Mouse (Mus musculus) v-Abl transformed pro-B cells (cell line): ENCODE measurements at regions not wholly inside any gene's neighbourhood (a gene's known extent, or its start where the extent isn't known, plus 50 kb on each side); places are given as distances from the start of the nearest gene placed in this dataset.

Experiments used
- in situ Hi-C, 2 experiments: fragments of 400-800 bp; cut with MboI; formaldehyde crosslinking; loops; one replicate each; pipeline ENCODE4 v1.15.1; 2025; ENCODE audit not compliant: unreplicated experiment in 2 of 2

DNA sequence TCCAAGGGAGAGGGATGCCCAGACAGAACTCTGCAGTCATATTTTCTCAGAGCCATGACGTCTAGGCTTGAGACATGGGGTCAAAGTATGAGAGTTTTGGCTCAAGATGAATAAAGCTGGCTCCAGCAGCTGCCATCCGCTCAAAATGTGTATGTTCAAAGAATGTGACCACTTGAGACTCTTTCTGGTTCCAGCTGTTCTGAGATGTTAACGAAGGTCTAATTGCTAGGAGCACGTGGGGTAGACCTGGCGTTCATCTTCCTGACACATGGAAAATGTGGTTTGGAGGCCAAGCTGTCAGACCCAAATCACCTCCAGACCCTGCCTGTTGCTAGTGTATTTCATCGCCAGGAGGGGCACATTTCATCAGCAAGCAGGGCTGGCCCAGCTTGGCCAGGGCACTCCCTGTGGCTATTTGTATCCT lies 58.9 kb upstream of the Ankrd1 start:
- in situ Hi-C loops: no loop called here

DNA sequence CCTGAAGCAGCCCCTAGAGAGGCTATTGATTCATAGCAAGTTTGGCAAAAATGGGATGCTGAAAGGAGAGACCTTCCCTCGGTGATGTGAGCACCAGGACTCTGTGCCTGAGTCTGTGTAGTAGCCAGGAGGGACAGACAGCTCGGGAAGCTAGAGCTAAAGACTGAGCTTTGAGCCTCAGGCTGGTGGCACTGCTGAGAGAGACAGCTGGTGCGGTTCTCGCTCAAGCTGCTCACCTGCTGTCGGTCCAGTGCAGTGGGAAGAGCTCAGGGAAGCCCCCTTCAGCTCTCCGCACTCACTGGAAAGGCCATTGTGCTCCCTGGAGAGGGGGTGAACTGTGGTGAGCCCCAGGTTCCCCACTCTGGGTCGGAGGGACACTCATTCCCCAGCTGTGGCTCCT lies 60.4 kb upstream of the Ankrd1 start:
- in situ Hi-C loops: loop anchor here (5.0 kb wide), 2 partner anchors 88 to 262 kb away; no protein-coding TSS in a partner anchor

DNA sequence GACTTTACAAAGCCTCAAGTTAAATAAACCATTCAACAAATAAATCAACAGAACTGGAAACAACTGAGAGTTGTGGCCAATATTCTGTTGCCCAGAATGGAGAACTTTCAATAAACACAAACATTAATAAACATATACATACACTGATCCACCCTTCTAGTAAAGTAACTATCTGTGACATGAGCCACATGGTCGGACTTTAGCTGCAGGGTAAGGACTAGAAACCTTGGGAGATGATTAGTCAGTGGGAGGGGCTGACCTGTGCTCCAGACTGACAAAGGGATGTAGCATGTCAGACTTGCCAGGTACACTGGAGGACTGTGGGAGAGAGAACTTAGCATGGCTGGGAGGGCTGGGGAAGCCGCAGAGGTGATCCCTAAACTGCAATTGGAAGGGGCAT lies 61.6 kb upstream of the Ankrd1 start:
- in situ Hi-C loops: loop anchor here (5.0 kb wide), 2 partner anchors 89 to 261 kb away; no protein-coding TSS in a partner anchor

DNA sequence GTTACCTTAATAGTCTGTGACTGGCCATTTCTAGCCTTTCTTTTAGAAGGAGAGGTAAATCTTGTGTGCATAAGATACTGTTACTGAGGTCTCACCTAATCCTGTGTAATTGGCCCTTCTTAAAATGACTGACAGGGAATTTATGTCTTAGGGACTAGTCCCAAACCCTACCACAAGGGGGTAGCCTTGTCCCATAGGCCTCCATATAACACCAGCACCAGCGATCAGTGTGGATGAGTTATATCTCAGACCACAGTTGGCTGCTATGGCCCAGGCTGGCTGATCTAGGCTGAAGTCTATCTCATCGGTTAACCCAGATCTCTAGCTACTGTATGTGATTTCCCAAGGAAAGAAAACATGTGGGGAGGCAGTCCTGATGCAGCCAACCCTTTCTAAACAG lies 63.2 kb upstream of the Ankrd1 start:
- in situ Hi-C loops: loop anchor here (5.0 kb wide), 2 partner anchors 91 to 259 kb away; no protein-coding TSS in a partner anchor

DNA sequence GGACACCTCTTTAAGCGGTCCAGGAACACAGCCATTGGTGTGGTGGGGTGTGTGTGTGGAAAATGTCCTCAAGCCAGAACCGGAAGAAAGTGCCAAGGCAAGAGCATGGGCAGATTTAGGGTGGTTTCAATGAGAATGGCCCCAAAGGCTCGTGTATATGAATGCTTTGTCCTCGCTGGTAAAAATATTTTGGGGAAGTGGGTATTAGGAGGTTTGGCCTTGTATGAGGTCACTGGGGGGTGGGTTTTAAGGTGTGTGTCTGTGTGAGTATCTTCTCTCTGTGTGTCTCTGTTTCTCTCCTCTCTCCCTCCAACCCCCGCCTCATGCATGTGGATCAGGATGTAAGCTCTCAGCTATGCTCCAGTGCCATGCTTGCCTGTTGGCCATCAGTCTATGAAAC lies 69.8 kb upstream of the Ankrd1 start:
- in situ Hi-C loops: no loop called here

DNA sequence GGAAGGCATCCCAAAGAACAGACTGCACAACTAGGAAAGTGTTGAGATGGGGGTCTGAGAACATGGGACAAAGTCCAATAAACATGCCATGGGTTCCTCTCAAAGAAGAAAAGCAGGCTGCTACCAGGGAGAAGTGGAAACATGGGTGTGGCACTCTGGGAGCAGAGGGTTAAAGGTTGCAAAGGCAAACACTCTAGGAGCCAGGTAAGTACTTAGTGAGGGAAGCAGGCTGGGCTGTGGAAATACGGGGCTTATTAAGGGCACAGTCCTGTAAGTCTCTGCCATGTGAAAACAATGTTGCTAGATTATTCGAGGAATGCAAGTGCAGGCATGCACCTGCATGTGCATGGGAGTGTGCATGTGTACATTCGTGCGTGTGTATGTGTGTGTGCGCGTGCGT lies 71.7 kb upstream of the Ankrd1 start:
- in situ Hi-C loops: no loop called here

DNA sequence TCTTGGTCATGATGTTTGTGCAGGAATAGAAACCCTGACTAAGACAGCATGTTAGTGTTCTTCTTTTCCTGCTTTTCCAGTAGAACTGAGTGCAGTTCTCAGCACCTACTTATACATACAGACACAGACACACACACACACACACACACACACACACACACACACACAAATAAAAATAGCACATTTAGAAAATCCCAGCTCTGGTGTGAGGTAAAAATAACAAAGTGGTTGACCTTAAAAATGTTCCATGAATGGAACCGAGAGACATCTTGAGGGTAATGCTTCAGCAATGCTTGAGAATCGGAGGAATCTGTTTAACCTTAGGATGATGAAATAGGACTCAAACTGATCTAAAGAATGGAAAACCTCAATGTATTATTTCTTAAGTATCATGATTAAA lies 84.4 kb upstream of the Ankrd1 start:
- in situ Hi-C loops: no loop called here

DNA sequence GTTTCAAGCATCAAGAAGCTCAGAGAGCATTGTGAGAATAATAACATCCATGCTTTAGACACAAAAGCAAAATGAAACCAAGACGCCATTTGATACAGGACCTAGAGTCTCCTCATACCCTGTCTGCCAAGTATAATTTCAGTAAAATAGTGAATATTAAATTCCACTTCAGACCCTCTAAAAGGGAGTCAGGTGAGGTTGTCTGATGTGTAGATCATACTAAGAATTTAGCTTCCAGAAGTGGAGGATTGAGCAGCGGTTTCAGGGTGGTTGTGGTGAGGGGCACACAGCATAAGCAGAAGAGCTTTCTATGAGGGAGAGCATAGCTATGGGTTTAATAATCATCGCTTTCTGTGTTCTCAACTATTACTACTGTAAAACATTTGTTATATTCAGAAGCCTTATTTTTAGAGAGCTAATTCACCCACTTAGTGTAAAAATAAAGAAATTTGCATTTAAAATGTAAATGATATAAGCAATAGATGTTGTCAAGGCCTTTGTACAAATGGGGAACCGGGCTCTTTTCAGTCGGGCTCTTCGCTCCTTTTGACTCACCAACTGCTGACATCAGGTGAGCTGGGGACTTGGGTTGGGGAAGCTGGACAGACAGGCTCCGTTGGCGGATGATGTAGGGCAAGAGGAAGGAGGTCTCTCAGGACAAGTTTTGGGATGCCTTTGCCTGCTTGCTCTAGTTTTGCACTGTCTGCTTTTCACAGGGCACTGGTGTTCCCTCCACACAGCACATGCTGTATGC lies 85.2 kb upstream of the Ankrd1 start:
- in situ Hi-C loops: no loop called here

DNA sequence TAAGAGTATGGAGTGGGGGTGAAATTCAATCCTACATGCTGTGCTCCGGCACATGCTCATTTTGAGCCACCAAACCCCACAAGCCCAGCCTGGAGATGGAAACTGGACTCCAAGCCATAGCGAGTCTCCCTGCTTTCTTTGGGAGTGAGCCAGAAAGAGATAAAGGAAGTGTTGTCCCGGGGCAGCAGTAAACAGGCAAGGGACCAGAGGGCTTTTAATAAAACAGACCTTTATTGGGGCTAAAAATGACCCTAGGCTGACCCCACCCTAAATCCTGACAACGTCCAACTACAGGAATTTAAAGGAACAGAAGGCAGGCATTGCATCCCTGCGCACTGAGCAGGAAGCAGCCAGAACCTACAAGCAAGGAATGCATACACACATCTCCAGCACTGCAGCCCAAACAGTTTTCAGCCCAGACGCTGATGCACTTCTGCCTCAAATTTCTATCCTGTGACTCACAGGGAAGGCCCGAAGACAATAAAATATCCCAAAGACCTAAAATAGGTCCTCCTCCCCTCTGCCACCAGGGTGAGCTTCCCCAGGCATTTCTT lies 87.9 kb upstream of the Ankrd1 start:
- in situ Hi-C loops: no loop called here

DNA sequence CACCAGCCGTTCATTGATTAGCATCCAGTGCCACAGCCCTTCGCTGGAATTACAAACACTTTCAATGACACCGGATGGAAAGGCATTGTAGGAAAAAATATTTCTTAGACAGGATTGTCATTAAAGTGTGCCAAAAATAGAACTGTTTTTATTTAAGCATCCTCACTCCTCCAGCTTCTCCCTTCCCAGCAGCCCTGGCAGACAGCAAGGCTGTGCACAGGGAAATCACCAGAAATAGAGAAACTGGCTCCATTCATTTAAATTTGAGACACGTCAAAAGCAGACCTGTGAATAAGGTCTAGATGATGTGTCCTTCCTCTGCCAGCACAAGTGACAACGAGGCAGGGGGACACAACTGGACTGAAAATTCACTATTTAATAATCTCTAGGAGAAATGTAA lies 88.5 kb upstream of the Ankrd1 start:
- in situ Hi-C loops: no loop called here

DNA sequence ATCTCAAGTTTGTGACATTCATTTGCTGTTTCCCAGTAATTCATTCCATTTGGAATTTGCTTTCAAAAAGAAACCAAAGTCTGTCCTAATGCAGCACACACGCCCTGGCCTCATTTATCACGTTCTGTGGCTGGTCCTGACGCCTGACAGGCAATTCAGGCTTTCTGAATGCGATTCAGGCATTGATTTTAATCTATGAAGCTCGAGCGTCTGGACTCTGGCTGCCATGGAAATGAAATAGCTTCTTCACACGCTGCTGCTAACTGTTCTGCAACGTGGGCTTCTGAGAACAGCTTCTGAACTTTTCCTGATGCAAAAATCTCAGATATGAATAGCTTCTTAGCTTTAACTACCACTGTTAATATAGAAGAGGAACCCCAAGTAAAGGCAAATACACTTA lies 93.6 kb upstream of the Ankrd1 start:
- in situ Hi-C loops: no loop called here

DNA sequence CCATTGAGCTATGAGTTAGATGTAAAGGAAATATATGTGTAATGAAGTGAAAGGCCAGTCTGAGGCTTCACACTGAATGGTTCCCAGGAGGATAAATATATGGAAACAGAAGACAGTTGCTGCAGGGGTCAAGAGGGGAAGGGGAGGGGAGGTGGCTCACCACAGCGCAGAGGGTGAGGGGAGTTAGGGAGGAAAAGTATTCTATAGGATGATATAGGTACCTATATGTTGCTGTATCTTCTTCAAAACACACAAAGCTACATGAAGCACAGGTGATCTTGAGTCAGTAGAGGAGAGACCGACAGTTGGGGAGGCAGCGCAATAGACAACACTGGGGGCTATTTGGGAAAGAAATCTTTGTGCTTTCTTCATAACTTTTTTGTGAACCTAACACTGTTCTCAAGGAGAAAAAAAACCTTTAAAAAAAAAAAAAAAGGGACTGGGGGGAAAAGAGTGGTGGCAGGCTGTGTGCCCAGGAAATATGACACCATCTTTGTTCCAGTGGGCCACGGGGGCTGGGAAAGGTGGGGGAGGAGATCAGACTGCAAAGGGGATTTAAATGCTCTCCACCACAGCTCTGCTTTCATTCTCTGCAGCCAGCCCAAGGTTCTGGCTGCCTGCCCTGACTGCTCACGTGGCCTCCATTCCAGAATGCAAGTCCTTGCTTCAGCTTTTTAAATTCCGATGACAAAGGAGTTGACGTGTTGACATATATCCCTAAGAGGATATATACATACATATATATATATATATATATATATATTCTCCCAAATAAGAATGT lies 94.5 kb upstream of the Ankrd1 start:
- in situ Hi-C loops: no loop called here

DNA sequence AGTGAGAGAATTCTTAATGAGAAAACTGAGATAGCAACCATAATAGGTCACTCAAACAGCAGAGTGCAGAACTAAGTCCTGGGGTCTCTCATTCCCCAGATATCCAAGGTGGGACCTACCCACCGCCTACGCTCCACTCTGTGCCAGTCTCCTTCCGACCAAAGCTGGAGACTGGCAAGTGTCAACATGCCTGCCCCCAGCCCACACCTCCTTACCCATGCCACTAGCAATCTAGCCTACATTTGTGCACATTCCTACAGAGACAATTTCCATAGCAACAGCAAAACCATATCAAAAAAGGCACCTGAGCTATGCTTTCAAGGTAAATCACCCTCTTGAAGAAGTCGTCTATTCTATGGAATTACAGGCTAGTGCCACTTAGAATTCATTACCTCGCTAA lies 97.3 kb upstream of the Ankrd1 start:
- in situ Hi-C loops: no loop called here

DNA sequence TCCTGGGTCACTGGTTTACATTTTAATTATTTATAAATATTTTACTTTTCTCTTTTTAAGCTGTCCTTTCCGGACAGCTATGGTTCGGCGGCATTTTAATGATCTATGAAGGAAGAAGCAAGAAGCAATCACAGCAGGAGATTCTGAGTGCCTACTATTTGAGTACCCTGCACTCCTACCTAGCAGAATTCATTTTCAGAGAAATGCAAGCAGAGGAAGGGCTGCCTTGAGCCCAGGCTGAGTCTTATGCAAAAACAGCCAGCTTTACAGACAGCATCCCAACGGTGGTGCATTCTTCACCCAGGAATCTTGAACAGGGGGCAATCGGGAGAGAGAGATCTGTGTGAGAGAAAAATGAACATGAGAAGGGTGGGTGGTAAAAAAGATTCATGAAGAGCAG lies 97.7 kb upstream of the Ankrd1 start:
- in situ Hi-C loops: no loop called here

DNA sequence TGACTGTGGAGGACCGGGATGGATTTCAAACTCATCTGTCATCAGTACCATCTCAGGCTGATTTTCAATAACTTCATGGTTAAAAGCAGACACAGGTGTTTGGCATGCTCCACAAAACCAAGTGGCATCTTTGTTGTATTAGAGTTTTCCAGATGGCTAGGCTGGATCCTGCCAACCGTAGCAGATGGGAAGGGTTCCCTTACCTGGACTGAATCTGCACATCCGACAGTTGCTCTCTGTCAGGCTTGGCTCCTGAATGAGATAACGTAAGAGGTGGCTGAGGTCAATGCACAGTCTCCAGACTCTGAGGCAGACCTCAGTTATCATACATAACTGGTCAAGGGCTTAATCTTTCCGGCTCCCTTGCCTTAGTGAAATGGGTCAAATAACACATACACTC lies 99.0 kb upstream of the Ankrd1 start:
- in situ Hi-C loops: no loop called here

DNA sequence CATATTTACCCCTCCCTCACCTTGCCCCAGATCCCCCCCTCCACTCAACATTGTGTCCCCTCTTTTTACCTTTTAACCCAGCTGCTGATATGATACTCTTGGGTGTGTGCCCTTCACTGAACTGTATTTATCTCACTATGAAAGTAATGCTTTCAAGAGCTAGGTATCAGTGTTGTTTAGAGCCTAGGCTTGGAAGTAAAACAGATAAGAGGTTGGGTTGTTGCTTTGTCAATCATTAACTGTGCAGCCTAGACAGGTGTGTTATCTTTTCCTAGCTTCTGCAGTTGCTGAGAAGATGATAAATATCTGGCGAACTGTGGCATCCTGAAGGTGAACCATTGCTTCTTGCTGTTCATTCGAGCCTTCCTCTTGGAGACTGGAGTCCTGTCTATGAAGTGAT lies 101.2 kb upstream of the Ankrd1 start:
- in situ Hi-C loops: no loop called here

DNA sequence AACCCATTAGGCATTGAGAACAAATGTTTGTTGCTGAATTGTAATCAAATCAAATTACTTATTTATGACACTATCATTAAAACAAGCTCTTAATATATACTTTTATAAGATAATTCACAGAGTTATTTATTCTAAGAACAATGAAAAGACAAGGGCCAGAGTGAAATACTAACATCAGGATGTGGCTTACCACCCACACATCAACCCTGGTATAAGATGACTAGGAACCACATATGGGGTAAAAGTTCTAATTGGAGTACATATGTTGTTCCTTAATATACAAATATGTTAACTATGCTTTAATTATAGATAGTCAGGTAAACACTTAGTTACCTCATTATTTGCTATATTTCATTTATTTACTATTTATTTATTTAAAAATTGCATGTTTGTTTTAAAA lies 101.7 kb upstream of the Ankrd1 start:
- in situ Hi-C loops: no loop called here

DNA sequence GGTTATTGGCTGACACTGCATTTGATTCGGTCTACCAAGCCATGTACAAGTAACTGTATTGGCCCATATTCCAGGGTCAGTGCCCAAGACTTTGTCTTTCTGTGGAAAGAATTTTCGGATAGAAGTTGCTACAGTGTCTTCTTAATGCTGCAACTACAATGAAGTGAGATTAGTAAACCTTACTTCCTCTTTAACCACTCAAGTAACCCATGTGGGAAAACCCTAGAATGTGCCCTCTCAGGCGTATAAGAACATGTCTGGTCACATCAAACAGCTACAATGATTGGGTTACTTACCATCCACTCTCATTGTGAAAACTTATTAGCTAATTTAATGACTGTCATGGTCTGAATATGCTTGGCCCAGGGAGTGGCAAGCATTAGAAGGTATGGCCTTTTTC lies 102.3 kb upstream of the Ankrd1 start:
- in situ Hi-C loops: no loop called here

DNA sequence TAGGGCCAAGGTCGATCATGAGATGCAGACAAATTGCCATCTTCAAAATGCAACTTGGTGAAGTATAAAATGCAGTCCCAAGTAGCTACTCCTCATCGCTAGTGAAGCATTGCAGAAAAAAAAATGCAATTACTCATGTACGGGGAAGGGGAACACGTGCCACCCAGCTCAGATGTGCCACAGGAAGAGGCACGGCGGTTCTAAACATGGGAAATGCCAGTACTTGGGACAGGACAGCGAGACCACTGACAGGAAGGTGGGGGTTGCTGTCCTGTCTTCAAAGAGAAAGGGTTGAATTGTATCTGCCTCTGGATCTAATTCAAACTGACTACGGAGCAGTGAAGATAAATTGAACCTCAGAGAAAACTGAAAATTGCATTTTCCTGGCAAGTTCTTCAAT lies 104.6 kb upstream of the Ankrd1 start:
- in situ Hi-C loops: no loop called here

DNA sequence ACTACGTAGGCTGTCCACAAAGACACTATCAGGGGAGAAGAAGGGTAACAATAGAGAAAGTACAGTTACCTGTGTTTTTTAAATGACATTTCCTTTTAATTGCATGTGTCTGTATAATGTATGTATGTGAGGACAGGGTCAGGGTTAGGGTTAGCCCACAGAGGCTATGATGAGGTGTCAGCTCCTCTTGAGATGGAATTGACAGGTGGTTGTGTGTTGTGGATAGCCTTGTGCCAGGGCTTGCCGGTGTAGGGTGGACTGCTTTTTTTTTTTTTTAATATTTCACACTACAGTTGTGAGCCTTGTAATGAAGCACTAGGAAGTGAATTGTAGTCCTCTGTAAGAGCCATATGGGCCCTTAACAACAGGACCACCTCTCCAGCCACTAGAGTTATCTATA lies 105.7 kb upstream of the Ankrd1 start:
- in situ Hi-C loops: no loop called here

DNA sequence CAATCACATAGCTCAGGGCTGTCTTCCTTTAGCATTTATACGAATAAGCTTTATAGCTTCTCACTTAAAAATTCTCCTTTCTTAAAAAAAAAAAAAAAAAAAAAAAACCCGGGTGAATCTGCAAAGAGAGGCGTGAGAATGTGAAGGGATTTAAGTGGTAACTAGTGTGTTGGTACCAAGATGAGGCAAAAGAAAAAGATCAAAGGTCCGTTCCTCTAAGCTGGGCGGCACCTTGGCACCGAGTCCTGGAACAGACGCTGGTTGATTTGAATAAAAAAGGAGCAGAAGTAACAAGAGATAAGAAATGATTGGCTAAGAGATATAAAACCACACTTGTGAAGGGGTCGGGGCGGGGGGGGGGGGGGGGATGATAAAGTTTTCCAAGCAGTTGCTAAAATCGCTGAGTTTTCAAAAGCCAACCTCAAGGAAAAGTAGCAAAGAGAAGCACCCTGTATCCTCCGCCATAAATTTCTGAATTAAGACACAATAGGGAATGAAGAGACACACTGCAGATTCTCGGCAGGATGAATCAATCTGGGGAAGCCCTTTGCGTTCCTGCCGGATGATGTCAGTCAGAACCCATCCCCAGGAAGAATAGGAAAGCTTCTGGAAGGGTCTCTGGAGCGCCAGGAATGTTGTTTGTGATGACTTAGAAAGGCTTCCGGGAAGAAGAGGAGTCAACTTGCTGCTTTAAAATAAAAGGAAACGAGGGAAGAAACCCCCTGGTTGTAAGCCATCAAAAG lies 107.7 kb upstream of the Ankrd1 start:
- in situ Hi-C loops: no loop called here
